Mouse (Mus musculus) heart, postnatal 10 days (tissue): ENCODE results near the gene Abhd14b. TPM values are rescaled to one million over a fixed set of nuclear protein-coding genes. Genes with fewer than 3 reads are reported as not detected.

ENCODE experiments used
- DNase-seq, 2 experiments: peaks; one replicate each; pipeline ENCODE4 v3.0.0; 2021
- intact Hi-C: fragments of 180-260 bp; cut with DNase I; formaldehyde crosslinking; loops from one replicate; pipeline ENCODE4 v1.15.1; 2025
- total RNA-seq, 2 experiments: library from RNA; stranded (reverse); gene quantifications; 2 replicates each; pipeline ENCODE4 v1.2.3; 2021

Abhd14b gene
- total RNA-seq, 2 experiments from 2014 or later = 4.6 to 6.2 TPM

DNA sequence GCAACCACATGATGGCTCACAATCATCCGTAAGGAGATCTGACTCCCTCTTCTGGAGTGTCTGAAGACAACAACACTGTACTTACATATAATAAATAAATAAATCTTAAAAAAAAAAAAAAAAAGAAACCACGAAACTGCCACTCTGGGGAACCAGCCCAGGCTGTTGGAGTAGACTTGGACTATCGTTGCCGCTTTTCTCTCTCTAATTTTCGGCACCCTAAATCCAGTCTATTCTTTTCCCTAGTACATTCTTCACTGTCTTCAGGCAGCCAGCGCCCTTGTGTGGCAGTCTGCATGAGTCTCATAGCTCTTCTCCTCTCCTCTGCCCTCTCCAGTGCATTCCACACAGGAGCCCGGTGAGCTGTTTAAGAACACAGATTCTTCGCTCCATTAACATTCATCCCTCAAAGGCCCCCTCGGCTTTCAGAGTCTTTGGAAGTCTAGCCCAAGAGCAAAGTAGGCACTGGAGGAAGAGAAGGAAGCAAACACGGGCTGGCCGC, 18.5 kb upstream of the Abhd14b start:
- DNase-seq = no peak
- intact Hi-C loops = loop anchor here (2.0 kb wide), 1 partner anchor 48 kb away; the partner anchor contains the start of gene Parp3

DNA sequence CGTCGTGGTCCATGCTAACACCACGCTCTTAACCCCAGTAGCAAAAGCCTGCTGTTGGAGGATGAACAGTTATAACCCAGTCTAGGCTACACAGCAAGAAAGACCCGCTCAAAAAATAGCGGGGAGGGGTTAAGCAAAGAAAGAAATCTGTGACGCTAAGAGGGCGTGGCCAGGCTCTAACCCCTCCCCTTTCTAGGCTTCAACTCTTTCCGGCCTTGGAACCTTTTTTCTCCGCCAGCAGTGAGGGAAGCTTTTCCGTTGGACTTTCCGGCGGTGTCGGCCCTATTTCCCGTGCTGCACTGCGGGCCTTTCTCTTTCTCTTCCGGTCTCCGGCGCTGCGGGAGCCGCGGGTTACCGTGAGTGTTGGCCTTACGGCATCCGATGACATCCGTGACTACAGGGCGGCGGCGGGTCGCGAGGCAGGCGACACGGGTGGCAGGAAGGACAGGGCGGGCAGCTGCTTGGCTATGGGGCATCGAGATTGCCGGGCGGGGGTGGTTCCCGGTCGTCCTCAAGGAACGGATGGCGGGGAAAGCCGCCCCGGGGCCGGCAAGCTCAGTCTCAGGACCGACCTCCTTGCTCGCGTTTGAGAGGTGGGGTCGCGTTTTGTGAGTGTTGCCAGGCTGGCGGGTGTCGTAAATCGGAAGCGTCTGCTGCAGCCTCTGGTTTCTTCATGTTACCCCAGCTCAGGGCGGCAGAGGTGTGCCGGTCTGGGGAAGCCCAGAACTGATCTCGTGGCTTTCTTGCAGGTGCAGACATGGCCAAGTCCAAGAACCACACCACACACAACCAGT, 17.8 kb upstream of the Abhd14b start, which contains the start of gene Rpl29:
Rpl29 (plus strand) TSS at position 234 of the 794 bp plus-strand sequence.
- DNase-seq = peak; percentile 98
- intact Hi-C loops = loop anchor here (2.0 to 5.0 kb wide), 2 partner anchors 47 to 257 kb away; partner anchors contain the start of genes Parp3 and Wdr82

DNA sequence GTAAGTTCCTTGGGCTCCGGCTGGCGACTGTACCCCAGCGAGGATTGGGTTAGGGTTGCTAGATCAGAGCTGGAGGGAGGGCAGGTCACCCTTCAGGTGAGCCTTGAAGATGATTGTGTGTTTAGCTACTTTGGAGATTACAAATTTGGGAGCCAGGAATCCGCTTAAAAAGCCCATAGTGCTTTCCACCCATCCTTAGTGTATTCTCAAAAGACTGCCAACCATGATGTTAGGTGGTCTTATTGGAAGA, 17.3 kb upstream of the Abhd14b start:
- no peak for DNase-seq
- intact Hi-C loops = loop anchor here (5.0 kb wide), 1 partner anchor 258 kb away; the partner anchor contains the start of gene Wdr82

DNA sequence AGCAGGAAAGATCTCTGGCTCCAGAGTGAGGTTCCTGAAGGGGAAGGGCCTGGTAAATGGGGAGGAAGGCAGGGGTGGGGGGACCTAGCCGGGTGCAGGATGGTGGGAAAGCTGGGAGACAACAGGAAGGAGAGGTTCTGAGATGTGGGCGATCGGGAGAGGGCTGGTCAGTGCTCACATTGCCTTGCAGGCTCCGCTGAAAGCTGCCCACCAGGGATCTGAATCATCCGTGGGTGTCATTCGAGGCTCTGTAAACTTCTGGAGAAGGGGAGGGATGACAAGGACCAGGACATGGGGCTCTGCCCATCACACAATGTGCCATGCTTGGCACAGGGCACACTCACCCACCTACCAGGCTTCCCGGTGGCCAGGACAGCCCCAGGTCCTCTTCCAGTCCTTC, 13.9 kb upstream of the Abhd14b start:
- no peak for DNase-seq
- intact Hi-C loops = loop anchor here (5.0 kb wide), 1 partner anchor 261 kb away; the partner anchor contains the start of gene Wdr82

DNA sequence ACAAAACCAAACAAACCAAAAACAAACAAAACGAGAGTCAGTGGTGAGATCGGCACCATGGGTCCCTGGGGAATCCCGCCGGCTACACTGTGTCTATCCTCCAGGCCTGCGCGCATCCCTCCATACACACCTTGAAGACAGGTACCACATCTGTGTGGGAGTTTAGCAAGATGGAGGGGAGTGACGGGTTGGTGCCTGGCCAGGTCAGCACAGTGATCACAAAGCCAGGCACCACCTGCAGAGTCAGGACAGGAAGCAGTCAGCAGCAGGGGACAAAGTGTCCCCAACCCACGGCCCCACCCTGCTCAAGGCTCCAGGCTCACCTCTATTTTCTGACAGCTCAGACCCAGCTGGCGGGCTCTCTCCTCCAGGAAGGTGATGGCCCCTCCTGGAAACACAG, 10.7 kb upstream of the Abhd14b start:
- no peak for DNase-seq
- intact Hi-C loops = no loop called here

DNA sequence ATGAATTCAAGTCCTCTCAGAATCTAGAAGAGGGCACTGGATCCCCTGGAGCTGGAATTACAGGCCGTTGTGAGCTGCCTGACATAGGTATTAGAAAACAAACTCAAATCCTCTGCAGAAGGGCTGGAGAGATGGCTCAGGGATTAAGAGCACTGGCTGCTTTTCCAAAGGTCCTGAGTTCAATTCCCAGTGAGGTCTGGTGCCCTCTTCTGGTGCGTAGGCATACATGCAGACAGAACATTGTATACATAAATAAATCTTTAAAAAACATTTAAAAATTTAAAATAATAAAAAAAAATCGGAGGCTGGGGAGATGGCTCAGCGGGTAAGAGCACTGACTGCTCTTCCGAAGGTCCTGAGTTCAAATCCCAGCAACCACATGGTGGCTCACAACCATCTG, 4.6 kb upstream of the Abhd14b start:
- no peak for DNase-seq
- intact Hi-C loops = no loop called here

DNA sequence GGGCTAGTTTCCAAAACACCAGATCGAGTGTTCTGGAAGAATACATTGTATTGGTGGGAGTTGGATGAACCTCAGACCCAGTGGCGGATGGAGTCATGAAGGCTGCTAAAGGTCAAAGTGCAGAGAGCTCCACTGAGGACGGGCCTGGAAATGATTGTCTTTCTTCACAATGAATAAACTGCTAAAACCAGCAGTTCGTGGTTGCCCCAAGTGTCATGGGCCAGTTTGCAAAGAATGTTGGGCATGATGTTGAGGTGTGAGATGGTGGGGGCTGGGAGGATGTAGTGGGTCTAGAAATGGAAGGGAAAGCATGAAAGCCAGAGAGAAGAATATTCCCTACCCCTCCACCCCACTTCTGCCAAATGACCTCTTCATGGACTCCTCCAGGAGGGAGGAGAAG, 2.4 kb upstream of the Abhd14b start:
- DNase-seq = no peak
- intact Hi-C loops = no loop called here

DNA sequence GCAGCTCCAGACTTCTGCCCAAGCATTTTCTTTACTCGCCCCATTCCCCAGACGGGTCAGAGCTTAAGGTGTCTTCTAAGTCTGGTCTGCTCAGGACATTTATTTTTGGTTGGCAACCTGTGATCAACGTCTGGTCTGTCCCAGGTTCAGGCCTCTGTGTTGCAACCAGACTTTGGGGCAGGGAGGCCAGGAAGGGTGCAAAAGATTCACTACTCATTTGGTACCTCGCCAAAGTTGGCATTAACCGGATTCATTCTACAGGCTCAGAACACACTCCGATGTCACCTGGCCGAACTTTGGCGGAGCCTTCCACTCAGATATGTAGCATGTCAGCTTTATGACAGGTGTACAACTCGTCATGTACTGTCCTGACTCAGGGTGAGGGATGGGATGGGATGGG, 692 bp downstream of the Abhd14b start:
- intact Hi-C loops = loop anchor here (1.0 kb wide), 1 partner anchor 28 kb away; the partner anchor contains the start of gene Parp3
- DNase-seq = no peak

DNA sequence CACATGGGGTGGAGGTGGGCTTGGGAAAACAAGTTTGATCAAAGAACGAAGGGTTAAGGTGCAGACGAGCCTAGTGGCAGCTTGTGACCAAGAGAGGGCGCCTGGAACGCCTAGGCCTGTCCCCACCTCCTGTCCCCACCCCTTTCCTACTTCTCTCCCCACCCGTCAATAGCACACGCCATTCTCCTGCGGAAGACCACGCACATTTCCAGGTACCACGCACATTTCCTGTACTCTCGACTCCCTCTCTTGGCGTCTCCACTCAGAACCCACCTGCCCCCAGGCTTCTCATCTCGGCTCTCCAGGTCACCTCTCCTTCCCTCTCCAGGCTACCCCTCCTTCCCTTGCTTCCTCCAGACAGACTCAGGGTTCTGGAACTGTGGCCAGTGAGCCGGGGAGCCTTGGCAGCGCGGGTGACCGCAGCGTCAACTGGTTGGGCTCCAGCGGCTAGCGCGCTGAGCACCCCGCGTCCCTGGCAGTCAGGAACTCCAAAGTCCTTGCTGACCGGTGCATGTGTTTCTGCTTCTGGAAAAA, 1.3 kb downstream of the Abhd14b start:
- intact Hi-C loops = loop anchor here (1.0 kb wide), 1 partner anchor 28 kb away; the partner anchor contains the start of gene Parp3
- DNase-seq = peak; percentile 83 to 87

DNA sequence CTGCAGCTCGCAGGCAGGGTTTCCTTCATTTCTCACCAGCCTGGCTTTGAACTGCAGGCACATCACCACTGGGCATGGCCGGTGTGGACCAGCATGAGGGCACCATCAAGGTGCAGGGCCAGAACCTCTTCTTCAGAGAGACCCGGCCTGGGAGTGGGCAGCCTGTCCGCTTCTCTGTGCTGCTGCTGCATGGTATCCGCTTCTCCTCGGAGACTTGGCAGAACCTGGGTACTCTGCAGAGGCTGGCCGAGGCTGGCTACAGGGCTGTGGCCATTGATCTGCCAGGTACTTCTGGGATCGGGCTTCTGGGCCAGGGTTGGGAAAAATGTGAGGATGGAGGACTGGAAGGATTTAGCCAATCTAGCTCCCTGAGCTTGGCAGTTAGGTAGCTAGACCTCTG, 2.7 kb downstream of the Abhd14b start:
- no peak for DNase-seq
- intact Hi-C loops = no loop called here

DNA sequence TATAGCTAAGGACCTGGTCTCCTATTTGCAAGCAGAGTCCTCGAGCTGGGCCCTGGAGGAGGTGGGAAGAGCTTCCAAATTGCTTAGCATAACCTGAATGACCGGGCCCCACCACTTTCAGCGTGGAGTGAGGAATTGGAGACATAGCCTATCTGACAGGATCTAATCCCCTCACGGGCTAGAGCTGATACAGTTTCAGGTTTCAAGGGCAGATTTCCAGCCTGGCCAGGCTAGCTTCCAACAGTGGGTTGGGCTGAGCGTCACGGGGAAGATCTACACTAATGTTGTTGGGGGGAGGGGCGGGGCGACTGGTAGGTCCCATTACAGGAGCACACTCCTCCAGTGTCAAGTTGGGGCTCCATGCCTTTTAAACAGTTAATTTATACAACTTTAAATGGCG, 3.4 kb downstream of the Abhd14b start:
- DNase-seq = peak; percentile 60 to 61
- intact Hi-C loops = no loop called here

DNA sequence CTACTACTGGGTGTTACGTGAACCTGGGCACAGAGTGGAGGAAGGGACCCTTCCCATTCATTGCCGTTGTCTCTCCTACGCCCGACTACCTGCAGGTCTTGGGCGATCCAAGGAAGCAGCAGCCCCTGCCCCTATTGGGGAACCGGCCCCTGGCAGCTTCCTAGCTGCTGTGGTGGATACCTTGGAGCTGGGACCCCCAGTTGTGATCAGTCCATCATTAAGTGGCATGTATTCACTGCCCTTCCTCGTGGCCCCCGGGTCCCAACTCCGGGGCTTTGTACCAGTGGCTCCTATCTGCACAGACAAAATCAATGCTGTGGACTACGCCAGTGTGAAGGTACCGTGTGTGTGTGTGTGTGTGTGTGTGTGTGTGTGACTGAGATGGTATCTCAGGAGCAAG, 4.0 kb downstream of the Abhd14b start:
- DNase-seq = no peak
- intact Hi-C loops = no loop called here

DNA sequence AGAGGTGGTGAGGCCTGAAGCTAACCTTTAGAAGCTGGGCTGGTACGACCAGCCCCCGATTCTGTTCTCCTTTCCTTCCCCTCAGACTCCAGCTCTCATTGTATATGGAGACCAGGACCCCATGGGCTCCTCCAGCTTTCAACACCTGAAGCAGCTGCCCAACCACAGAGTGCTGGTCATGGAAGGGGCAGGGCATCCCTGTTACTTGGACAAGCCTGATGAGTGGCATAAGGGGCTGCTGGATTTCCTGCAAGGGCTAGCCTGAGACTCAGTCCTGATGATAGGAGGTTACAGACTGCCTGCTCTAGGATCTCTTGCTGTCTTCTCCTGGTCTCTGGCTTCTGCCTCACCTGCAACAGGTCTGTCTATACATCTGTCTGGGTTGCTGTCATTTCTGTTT, 4.6 kb downstream of the Abhd14b start:
- DNase-seq = no peak
- intact Hi-C loops = no loop called here

DNA sequence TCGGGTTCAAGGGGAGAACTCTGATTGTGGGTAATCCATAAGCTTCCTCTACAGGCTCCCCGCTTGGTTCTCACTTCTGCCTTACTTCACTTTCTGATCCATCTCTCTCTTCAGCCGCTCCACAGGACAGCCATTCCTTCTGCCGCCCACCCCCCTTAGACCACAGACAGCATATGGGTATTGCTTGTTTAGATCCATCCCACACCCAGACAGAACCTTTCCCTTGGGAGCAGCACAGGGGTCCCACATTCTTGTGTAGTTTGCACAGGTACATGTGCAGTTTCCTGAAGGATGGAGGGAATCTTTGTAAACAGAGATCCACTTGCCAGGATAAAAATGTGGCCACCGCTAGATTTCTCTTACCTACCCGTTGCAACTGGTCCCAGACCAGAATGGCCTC, 5.1 kb downstream of the Abhd14b start:
- intact Hi-C loops = no loop called here
- DNase-seq = no peak

DNA sequence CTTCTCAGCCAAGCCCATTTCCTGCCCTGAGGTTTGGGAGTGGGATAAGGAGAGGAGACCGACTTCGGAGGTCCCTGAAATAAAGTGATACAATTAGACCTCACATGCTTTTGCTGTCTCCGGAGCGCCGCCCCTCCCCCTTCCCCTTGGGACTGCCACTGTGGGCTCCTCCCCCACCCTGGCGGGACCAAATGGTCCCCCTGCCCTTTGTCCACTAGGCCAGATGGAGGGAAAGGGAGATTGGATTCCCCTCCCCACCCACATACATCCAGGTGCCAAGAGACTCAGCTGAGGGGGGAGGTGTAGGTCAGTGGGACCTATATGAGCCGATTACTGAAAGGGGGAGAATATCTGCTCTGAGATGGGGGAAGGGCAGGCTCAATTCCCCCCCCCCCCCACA, 5.6 kb downstream of the Abhd14b start:
- peak in 1 of 2 experiments; percentile 58 for DNase-seq
- intact Hi-C loops = no loop called here

DNA sequence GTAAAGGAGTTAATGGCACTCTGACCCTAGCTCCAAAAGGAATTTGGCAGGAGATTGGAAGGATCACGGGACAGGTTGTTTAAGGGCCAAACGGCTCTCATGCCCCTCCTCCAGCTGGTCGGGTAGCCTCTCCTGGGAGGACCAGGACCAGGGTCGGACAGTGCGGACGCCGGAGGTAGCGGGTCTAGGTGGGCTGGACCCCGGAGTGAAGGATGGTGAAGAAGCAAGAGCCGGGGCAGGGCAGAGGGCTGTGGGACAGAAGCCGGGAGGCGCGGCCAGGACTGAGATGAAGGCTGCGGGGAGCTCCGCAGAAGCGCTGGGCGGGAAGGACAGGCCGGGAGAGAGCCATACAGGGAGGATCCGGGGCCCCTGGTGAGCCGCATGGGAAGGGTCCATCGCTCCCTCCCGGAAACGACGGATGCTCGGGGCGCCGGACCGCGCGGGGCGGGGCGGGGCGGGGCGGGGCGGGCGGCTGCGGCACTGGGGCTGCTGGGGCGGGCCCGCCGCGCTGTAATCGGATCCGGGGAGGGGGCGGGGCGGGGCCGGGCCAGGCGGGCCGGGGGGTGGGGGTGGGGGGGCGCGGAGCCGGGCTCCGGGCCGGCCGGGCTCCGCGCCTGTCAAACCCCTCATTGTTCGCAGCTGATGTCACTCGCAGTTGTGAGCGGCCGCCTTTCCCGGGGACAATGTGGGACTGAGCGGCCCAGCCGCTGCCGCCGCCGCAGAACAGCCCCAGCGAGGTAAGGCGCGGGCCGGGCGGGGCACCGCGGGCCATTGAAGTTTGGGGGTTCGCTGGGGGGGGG, 6.2 kb downstream of the Abhd14b start, which contains the start of gene Pcbp4:
Pcbp4 (plus strand) TSS at position 21 of the 800 bp plus-strand sequence.
- DNase-seq = peak; percentile 73 to 79
- intact Hi-C loops = no loop called here

DNA sequence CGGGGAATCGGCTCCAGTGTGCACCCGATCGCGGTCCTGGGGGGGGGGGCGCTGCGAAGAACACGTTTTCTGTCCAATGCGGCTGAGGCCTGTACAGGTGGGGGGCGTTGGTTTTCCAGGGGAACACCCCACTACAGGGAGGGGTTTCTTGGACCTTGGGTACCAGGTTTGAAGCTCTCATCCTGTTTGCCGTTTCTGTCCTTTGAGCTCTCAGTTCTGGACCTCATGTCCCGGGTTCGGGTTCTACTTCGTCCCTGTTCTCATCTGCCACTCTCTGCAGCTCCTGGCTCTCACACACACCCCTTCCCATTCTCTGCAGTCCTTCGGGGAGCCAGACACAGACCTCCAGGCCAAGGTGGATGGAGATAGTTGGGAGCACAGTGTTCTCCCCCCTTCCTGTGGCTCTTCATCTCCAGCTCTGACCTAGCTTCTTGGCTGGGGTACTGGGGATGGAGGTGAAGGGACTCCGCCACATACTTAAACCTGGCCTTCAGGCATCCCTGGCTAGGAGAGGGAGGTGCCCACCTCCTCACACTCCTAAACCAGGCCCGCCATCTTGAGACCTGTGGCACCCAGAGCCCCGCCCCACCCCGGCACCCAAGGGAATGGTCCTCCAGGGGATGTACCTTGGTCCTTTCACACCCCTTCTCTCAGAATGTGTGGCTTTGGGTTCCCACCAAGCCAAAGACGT, 7.0 kb downstream of the Abhd14b start:
- intact Hi-C loops = no loop called here
- peak in 1 of 2 experiments; percentile 43 for DNase-seq

DNA sequence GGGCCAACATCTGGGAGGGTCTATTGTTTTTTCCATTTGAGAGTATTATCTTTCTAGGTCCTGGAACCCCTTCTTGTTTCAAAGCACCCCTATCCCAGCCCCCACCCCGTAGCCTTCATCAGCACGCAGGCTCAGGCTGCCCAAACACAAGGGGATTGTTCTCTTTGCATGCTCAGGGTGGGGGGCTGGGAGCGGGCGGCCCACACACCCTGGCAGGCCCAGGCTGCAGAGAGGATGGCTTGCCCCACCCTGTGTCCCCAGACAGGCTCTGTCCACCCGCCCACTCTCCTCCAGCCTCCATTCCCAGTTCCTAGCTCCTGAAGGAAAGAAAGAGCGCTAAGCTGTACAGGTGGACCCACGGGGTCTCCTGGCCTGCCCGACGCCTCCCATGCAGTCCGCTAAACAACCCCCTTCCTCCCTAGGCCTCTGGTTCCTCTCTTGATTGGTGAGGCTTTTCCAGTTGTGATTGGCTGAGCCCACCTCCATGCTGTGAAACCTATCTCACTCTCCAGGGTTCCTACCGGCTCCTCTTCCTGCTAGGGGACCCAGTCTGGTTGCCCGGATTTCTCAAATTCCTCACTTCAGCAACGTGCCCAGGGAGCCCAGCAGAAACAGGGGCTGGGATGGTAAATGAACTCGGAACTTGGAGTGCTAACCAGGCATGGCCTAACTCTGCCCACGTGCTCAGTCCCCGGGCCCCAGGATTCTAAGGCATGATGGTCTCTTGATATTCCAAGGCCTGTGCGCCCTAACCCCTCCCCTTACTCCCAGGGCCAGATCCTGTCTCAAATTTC, 7.8 kb downstream of the Abhd14b start:
- intact Hi-C loops = no loop called here
- DNase-seq = peak in 1 of 2 experiments; percentile 32

DNA sequence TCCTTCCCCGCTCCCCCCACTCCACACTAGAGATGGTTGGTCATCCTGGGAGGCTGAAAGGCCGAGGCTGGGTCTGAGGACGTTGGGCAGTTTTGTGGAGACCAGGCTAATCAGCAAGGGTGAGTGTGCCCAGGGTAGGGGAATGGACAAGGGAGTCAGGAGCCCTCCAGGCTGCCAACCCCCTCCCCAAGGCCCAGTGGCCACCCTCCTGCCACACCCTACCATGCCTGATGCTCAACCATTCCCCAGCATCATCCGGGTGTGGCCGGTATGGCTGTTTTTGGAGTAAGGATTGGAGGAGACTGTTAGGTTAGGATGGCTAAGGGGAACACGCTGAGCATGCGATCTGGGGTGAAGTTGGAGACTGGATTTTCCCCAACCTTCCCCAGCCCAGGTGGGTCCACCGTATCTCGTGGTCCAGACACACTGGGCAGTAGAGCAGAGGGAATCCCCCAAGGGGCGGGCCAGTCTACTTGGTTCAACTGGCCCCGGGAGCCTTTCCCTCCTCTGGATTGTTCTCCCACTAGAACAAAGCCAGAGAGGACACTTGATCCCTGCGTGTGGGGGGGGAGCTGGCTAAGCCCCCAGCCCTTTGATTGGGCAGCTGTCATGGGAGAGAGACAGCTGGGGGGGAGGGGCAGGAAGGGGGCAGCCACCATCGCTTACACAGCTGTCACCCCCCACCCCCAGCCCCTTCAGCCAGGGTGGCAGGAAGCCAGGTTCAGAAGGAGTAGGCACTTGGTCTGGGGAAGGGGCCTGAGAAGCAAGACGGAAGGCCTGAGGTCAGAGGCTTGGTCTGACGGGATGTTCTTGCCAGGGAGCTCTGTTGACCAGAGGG, 9.3 kb downstream of the Abhd14b start:
- intact Hi-C loops = no loop called here
- no peak for DNase-seq
